In the genomic region with DNA sequence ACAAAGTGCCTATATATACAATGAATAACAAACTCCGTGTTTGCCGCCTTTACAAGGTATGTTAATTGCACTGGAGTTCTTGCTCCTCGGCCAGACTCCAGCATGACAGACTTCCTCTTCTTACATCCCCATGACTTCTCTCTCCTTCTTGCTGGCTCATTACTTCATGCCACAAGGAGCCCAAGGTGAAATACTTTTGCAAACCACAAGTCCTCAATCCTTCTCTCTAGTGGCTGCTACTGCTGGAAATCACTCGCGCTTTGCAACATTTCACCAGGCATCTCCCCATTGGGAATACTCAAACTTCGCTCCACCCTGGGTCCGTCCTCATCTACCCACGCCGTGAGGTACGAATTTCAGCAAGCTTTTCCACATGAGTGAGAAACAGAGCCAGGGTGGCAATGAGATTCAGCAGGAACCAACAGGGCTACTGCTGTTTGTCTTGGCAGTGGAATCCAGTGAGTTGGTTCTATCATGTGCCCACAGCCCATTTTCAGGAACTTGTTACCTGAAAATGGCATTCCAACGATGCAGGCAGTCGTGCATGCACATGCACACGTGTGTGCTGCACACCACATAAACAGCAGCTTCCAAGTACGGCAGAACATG, we compare ENCODE assay signal across 14 mouse cellular contexts.
DNase-seq lines count a peak whose midpoint lies in the region.
"Had no signal": no experiment of that assay in that cellular context is flagged by ENCODE, and none has a peak within 500 bp of the region (broad histone marks: within the 10 kb centered on the region; RNA-seq: fewer than 3 reads in every experiment).

No protein-coding gene starts in this region.

- peak; percentile 24 for DNase-seq in kidney, adult 18-20 months
- DNase-seq in kidney, postnatal 10 days, result no peak
- DNase-seq in lung, postnatal 10 days, result peak; percentile 9
- no peak for DNase-seq in lung, postnatal 14 days
- peak; percentile 25 for DNase-seq in kidney, postnatal 14 days
- DNase-seq in adrenal gland, postnatal 36 days, result no peak
- no peak for DNase-seq in heart, adult 18-20 months
- DNase-seq: cerebellum, adult 9-10 months; gastrocnemius, postnatal 25 days; heart, postnatal 4 days; layer of hippocampus, adult 9-11 months; liver, embryonic 13.5 days; right cerebral cortex, postnatal 25 days; thymus, postnatal 4 days had no signal

Comparison
In these comparisons a context has a peak if more than half of its experiments do, and no peak if none do; other contexts are left out.
1. DNase-seq: peak in kidney, adult 18-20 months (single experiment), lung, postnatal 10 days (single experiment) and kidney, postnatal 14 days (single experiment); none in kidney, postnatal 10 days (single experiment), lung, postnatal 14 days (single experiment), adrenal gland, postnatal 36 days (0 of 2) and heart, adult 18-20 months (0 of 2).